Mouse (Mus musculus) testis, adult 2 months (tissue): ENCODE measurements around the gene Iqce.

Source experiments
- CTCF ChIP-seq: fragments of 200-500 bp; IDR thresholded peaks from 2 replicates; pipeline ENCODE4 v1.5.1; 2012; ENCODE audit warnings: low read depth, mild to moderate bottlenecking, inconsistent platforms, low read length, moderate library complexity; ENCODE audit not compliant: control insufficient read depth, insufficient read depth, insufficient replicate concordance
- POLR2A ChIP-seq: fragments of 200-500 bp; IDR thresholded peaks from 2 replicates; pipeline ENCODE4 v1.6.1; 2012; ENCODE audit warnings: low read depth, mild to moderate bottlenecking, inconsistent platforms, low read length, moderate library complexity; ENCODE audit not compliant: control insufficient read depth

GRCm38 (mm10) chr5:140637989-140638388 is 64.2 kb downstream of the Iqce start:
- TF ChIP-seq POLR2A (no peak), CTCF (no peak)
